Mouse (Mus musculus) adrenal gland, adult (tissue): ENCODE measurements around the gene Fam189b.

Experiments
- DNase-seq, 2 experiments: peaks; one replicate each; pipeline ENCODE4 v3.0.0; 2022 to 2023; ENCODE audit warnings: low spot score in 1 of 2; ENCODE audit not compliant: inconsistent age in 2 of 2

Fam189b gene

GRCm38 (mm10) chr3:89227307-89228179, 44.6 kb downstream of the Fam189b start:
- DNase-seq: peak; percentile 90 to 92

DNA sequence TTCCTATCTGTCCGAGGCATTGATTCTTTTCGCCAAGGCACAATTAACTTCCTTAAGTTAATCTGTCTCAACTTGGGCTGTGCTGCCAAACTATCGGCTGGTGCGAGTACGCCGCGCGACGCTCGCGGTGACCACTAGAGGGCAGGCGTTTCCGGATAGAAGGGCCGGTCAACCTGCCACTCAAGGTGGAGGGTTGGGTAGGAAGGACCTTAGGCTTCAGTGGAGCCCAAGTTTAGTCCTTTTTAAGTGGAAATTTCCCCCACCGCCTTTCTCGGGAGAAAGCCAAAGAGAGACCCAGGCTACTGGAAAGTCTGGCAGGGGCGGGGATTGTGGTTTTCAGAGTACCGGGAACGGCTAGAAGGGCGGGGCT, 45.2 kb downstream of the Fam189b start:
- DNase-seq: peak; percentile 87 to 96

GRCm38 (mm10) chr3:89228836-89229235, 45.9 kb downstream of the Fam189b start, which contains the start of gene Muc1:
Gene Muc1 (plus strand): TSS chr3:89229057.
- DNase-seq: no peak

GRCm38 (mm10) chr3:89229276-89229675, 46.3 kb downstream of the Fam189b start:
- DNase-seq: no peak

DNA sequence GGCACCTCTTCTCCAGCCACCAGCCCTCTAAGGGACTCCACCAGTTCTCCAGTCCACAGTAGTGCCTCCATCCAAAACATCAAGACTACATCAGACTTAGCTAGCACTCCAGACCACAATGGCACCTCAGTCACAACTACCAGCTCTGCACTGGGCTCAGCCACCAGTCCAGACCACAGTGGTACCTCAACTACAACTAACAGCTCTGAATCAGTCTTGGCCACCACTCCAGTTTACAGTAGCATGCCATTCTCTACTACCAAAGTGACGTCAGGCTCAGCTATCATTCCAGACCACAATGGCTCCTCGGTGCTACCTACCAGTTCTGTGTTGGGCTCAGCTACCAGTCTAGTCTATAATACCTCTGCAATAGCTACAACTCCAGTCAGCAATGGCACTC, 47.6 kb downstream of the Fam189b start:
- DNase-seq: no peak

DNA sequence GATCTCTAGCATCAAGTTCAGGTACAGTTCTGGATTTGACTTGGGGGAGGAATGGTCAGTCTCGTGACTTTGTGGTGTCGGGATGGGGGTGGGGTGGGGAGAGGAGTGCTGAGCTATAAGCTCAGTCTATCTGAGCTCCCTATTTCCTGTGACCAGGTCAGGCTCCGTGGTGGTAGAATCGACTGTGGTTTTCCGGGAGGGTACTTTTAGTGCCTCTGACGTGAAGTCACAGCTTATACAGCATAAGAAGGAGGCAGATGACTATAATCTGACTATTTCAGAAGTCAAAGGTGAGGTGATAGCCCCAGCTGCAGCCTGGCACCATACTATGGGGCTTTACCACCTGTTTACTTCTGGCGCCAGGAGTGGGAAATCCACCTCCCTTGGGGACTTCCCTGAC, 48.4 kb downstream of the Fam189b start:
- DNase-seq: no peak

GRCm38 (mm10) chr3:89231772-89232275, 48.9 kb downstream of the Fam189b start:
- no peak for DNase-seq

GRCm38 (mm10) chr3:89232614-89233013, 49.7 kb downstream of the Fam189b start:
- no peak for DNase-seq

- DNase-seq: no peak
Measured at GRCm38 (mm10) chr3:89233562-89234110, 50.7 kb downstream of the Fam189b start.

- no peak for DNase-seq
Measured at GRCm38 (mm10) chr3:89236516-89236915, 53.6 kb downstream of the Fam189b start.

- DNase-seq: peak in 1 of 2 experiments; percentile 6
Measured at GRCm38 (mm10) chr3:89237682-89238081, 54.7 kb downstream of the Fam189b start.

- DNase-seq: peak in 1 of 2 experiments; percentile 6
Measured at GRCm38 (mm10) chr3:89238494-89238893, 55.6 kb downstream of the Fam189b start.
